Mouse (Mus musculus): ENCODE data around the gene Taf3. TPM values are rescaled to one million over a fixed set of nuclear protein-coding genes. Genes with fewer than 3 reads are reported as not detected.

Taf3 gene
- total RNA-seq, 2 experiments from 2014 or later = 10.8 TPM

DNA sequence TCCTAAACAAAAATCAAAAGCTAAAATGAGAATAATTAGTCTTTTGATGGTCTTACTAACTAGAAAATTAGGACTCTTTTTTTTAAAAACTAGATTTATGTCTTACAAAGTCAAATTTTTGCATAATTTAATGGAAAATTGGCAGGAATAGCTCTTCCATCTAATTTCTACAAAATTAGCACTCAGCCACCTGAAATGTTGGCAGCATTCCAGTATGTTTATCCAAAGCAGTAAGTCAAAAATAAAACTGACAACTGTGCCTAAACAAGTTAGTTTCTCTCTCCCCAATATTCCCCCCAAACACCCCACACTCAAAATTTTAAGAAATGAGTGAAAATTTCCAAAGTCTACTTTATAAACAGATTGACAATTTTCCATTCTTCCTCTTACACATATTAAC lies 85.5 kb downstream of the Taf3 start:
- no peak for DNase-seq (ENCODE audit: low spot score in 2 of 2)

GRCm38 (mm10) chr2:9961708-9962107 lies 86.7 kb downstream of the Taf3 start:
- DNase-seq (ENCODE audit: low spot score in 2 of 2) = no peak

GRCm38 (mm10) chr2:9958011-9958410 lies 90.4 kb downstream of the Taf3 start:
- no peak for DNase-seq (ENCODE audit: low spot score in 2 of 2)

- no peak for DNase-seq (ENCODE audit: low spot score in 2 of 2)
Measured at GRCm38 (mm10) chr2:9956546-9956945, 91.8 kb downstream of the Taf3 start.

GRCm38 (mm10) chr2:9955576-9956535 lies 92.5 kb downstream of the Taf3 start:
- no peak for DNase-seq (ENCODE audit: low spot score in 2 of 2)

GRCm38 (mm10) chr2:9946739-9947138 lies 101.7 kb downstream of the Taf3 start:
- no peak for DNase-seq (ENCODE audit: low spot score in 2 of 2)

DNA sequence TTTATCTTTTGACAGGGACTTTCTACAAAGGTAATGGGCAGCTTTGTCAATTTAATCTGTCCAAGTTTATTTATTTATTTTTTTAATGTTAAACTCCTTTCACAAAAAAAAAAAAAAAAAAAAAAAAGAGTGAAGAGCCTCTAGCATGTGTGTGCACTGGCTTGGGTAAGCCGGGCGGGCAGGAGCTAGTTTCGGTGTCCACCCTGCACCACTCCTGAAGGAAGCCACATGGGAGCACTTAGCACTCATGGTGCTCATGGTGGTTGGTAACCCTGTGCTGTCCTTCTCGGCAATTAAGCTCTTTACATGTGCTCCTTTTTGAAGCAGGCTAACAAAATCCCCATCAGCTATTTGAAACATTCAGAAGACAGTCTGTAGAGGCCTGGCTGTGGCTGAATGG lies 102.8 kb downstream of the Taf3 start:
- no peak for DNase-seq (ENCODE audit: low spot score in 2 of 2)

DNA sequence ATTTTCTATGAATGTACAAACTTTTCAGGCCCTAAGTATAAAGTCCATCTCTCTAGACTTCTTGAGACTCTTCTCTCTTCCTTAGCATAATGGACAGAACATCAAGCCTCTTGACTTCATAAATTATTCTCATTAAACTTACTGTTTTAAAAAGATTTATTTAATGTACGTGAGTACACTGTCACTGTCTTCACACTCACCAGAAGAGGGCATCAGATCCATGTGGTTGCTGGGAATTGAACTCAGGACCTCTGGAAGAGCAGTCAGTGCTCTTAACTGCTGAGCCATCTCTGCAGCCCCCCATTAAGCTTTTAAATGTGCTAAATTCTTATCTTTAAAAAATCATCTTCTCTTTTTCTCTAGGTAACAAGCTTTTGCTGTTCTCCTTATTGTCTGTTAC lies 105.4 kb downstream of the Taf3 start:
- no peak for DNase-seq (ENCODE audit: low spot score in 2 of 2)

- no peak for DNase-seq (ENCODE audit: low spot score in 2 of 2)
Measured at GRCm38 (mm10) chr2:9939250-9939649, 109.1 kb downstream of the Taf3 start.

GRCm38 (mm10) chr2:9935965-9936364 lies 112.4 kb downstream of the Taf3 start:
- no peak for DNase-seq (ENCODE audit: low spot score in 2 of 2)

- no peak for DNase-seq (ENCODE audit: low spot score in 2 of 2)
Measured at GRCm38 (mm10) chr2:9926905-9927283, 121.5 kb downstream of the Taf3 start.

DNA sequence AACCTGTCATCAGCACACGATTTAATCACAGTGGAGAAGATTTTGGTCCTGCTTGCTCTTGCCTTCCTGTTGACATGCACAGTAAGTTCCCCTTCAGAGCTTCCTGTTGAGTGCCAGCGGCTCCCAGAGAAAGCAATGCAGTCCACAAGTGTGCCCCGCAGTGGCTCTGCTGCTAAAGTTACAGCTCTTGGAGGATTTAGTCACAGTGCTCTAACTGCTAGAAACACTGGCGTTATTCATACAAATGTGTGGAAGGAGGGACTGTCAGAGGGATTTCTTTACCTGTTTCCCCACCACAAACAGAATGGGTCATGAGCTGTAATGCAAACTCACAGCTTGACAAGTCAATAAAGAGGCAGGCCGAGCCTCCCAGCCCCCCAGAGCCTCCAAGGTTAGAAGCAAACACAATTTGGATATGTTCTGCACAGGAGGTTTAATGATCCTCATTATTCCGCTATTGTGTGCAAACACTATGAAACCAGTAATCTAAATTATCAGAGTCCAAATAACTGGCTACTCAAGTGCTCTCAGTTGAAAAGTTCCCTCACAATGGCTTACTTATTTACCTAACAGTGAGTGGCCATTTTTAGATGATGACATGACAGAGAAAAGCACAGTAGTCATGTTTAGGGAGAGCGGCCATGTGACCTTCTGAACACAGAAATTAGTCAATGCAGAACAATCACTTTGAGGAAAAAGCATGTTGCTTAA lies 122.0 kb downstream of the Taf3 start:
- no peak for DNase-seq (ENCODE audit: low spot score in 2 of 2)

GRCm38 (mm10) chr2:9918691-9919471 lies 129.5 kb downstream of the Taf3 start:
- DNase-seq (ENCODE audit: low spot score in 2 of 2) = no peak

GRCm38 (mm10) chr2:9917602-9918001 lies 130.8 kb downstream of the Taf3 start:
- no peak for DNase-seq (ENCODE audit: low spot score in 2 of 2)

DNA sequence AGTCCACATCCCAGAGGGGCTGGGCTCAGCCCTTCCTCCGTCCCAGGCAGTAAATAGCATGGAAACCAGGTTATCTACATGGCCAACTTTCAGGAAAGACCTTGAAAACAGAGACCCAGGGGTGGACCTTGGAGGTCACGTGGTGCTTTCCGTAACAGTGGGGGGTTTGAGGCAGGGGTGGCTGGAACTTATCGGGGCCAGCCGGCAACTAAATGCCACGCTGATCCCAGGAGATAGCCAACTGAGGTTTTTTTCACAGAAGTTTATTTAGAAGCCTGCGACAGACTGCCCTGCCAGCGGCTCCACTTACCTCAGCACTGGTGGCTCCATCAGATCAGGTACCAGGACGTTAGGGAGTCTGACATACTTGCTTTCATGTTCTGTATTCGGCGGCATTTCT lies 142.4 kb downstream of the Taf3 start:
- DNase-seq (ENCODE audit: low spot score in 2 of 2) = no peak

- DNase-seq (ENCODE audit: low spot score in 2 of 2) = no peak
Measured at GRCm38 (mm10) chr2:9903854-9904560, 144.4 kb downstream of the Taf3 start.

DNA sequence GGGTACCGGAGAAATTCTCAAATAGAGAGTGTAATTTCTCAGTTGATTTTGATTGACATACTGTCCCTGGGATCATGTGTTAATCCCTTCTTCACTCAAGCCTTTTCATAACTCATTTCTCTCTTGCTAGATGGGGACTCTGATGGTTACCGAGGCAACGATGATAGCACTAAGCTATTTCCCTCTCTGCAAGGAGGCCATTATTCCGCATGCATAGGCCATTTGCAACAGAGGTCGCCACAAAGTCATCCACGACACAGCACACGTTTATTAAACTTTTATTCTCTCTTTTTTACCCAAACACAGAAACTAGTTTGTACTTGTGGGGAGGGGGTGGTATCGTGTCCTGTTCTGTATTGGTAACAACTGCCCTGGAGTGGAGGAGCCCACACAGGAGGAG lies 150.6 kb downstream of the Taf3 start:
- DNase-seq (ENCODE audit: low spot score in 2 of 2) = no peak

GRCm38 (mm10) chr2:9896097-9896770 lies 152.2 kb downstream of the Taf3 start:
- DNase-seq (ENCODE audit: low spot score in 2 of 2) = no peak

- DNase-seq (ENCODE audit: low spot score in 2 of 2) = no peak
Measured at GRCm38 (mm10) chr2:9894836-9895593, 153.4 kb downstream of the Taf3 start.
